Mouse (Mus musculus): ENCODE measurements around the gene Gm49395. TPM values are rescaled to one million over a fixed set of nuclear protein-coding genes. Genes with fewer than 3 reads are reported as not detected.

Gene Gm49395
- polyA plus RNA-seq, 1 experiment from 2014 or later, result 7.4 TPM

DNA sequence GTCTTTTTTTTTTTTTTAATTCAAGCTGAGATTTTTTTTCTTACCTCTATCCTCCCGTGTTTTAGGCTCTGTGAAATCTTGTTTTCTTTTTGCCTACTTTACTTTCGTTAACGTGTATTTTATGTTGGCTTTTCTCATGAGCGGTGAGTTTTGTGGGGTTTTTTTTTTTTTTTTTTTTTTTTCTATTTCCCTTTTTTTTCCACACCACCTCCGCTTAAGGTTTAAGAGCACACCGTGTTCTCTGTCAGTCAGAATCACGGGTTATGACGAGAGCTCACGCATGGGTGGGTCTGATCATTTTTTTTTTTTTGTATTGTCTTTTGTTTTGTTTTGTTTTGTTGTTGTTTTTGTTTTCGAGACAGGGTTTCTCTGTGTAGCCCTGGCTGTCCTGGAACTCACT is 103.6 kb downstream of the Gm49395 start:
- no peaks in the 10 kb centered on the region for H3K4me1 ChIP-seq (replicated peaks; ENCODE audit: control insufficient read depth, insufficient read depth, low read length)
- H3K9me3 ChIP-seq (ENCODE audit: control insufficient read depth), result no peaks in the 10 kb centered on the region
- H3K9ac ChIP-seq (ENCODE audit: low read depth, low read length), result no peak overlapping the region
- H3K27me3 ChIP-seq (replicated peaks; ENCODE audit: control insufficient read depth, insufficient read depth, low read length), result no peaks in the 10 kb centered on the region
- H3K36me3 ChIP-seq (ENCODE audit: control insufficient read depth, insufficient read depth), result no peaks in the 10 kb centered on the region
- no peak overlapping the region for H3K27ac ChIP-seq (ENCODE audit: low read depth, low read length)
- ATAC-seq, result no peak
- H3K4me2 ChIP-seq (replicated peaks; ENCODE audit: low read depth), result no peak overlapping the region
- H3K4me3 ChIP-seq (ENCODE audit: low read depth, low read length), result no peak overlapping the region
- TF ChIP-seq CTCF (IDR thresholded peaks at IDR 0.05; ENCODE audit: low read depth), result no peak
- 95% methylated on average over 10 of the region's 10 CpGs for WGBS

DNA sequence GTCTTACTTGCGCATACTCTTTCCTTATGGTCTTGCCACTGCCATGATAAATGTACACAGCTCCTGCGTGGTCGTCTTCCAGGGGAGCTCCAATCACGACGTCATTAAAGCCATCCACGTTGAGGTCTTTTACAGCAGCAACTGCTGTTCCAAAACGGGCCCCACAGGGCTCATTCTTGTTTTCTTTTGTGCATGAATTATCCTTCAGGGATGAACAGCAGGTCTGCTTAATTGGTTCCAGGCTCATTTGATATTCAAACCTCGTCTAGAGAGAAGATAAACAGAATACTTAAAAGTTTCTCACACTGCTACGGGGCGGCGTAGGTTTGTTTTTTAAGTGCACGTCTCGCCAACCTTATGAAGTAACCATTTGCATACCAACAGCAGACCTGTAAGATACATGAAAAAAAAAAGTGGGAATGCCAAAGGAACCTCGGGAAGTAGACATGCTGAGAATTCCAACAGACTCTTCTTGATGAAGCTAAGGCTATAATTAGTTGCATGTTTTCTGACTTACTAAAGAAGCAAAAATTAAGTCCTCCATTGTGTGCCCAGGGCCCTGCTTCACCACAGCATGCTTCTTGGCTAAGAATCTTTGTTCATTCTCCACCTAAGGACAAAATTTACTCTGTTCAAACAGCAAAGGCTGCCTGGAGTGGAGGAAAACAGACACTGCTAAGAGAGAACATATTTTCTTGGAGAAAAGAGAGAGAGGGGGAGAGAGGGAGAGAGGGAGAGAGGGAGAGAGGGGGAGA is 109.3 kb downstream of the Gm49395 start:
- H3K27ac ChIP-seq (ENCODE audit: low read depth, low read length), result no peak overlapping the region
- no peaks in the 10 kb centered on the region for H3K27me3 ChIP-seq (replicated peaks; ENCODE audit: control insufficient read depth, insufficient read depth, low read length)
- ATAC-seq, result no peak
- H3K4me3 ChIP-seq (ENCODE audit: low read depth, low read length), result no peak overlapping the region
- no peaks in the 10 kb centered on the region for H3K4me1 ChIP-seq (replicated peaks; ENCODE audit: control insufficient read depth, insufficient read depth, low read length)
- H3K9ac ChIP-seq (ENCODE audit: low read depth, low read length), result no peak overlapping the region
- H3K4me2 ChIP-seq (replicated peaks; ENCODE audit: low read depth), result no peak overlapping the region
- TF ChIP-seq CTCF (IDR thresholded peaks at IDR 0.05; ENCODE audit: low read depth), result no peak
- H3K36me3 ChIP-seq (ENCODE audit: control insufficient read depth, insufficient read depth), result peaks cover 4% of the 10 kb centered on the region; the same call in 1 of the 2 replicates
- WGBS, result 64% methylated on average over 14 of the region's 14 CpGs
- no peaks in the 10 kb centered on the region for H3K9me3 ChIP-seq (ENCODE audit: control insufficient read depth)

DNA sequence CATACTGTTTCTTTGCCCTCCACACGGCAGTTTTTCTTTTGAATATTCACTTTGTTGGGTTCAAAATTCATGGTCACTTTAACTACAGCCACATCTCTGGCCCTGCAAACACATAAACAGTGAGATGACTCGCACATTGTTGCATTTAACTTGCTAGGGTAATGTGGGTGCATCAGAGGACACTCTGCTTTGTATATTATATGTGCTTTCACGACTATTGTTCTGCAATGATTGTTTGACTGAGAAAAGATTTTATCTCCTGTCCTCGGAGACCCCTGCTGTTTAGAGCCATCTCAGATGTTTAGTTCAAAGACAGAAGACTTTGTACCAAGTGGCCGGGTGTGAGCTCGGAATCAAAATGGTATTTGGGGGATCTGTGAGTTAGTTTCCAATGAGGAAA is 114.1 kb downstream of the Gm49395 start:
- Histone ChIP-seq H3K27me3 (replicated peaks; ENCODE audit: control insufficient read depth, insufficient read depth, low read length) (no peaks in the 10 kb centered on the region), H3K4me2 (replicated peaks; ENCODE audit: low read depth) (no peak overlapping the region), H3K4me3 (ENCODE audit: low read depth, low read length) (no peak overlapping the region), H3K4me1 (replicated peaks; ENCODE audit: control insufficient read depth, insufficient read depth, low read length) (no peaks in the 10 kb centered on the region), H3K9me3 (ENCODE audit: control insufficient read depth) (no peaks in the 10 kb centered on the region), H3K27ac (ENCODE audit: low read depth, low read length) (no peak overlapping the region), H3K36me3 (ENCODE audit: control insufficient read depth, insufficient read depth) (peaks cover 11% of the 10 kb centered on the region), H3K9ac (ENCODE audit: low read depth, low read length) (no peak overlapping the region)
- ATAC-seq, result no peak
- TF ChIP-seq CTCF (IDR thresholded peaks at IDR 0.05; ENCODE audit: low read depth), result no peak
- WGBS, result 72% methylated on average over 6 of the region's 6 CpGs

DNA sequence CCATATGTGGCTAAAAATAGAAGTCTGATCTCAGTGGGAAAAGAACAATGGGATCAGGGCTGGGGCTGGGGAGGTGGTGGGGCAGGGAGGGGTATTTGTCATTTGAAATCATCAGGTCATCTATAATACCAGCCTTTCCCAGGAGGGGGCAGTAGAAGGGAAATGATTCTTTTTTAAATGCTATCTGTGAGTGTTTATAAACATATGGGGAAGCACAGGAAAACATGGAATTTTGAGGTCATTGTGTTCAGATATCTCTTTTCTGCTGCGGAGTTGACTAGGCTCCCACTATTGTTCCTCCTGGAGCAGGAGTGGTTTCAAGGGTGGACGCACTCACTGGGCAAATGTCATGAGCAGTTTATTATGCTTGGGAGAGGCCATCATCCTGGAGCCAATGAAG is 114.6 kb downstream of the Gm49395 start:
- no peaks in the 10 kb centered on the region for H3K4me1 ChIP-seq (replicated peaks; ENCODE audit: control insufficient read depth, insufficient read depth, low read length)
- no peak overlapping the region for H3K4me3 ChIP-seq (ENCODE audit: low read depth, low read length)
- no peak for ATAC-seq
- H3K4me2 ChIP-seq (replicated peaks; ENCODE audit: low read depth), result no peak overlapping the region
- H3K9me3 ChIP-seq (ENCODE audit: control insufficient read depth), result no peaks in the 10 kb centered on the region
- no peak overlapping the region for H3K9ac ChIP-seq (ENCODE audit: low read depth, low read length)
- peaks cover 11% of the 10 kb centered on the region for H3K36me3 ChIP-seq (ENCODE audit: control insufficient read depth, insufficient read depth)
- no peaks in the 10 kb centered on the region for H3K27me3 ChIP-seq (replicated peaks; ENCODE audit: control insufficient read depth, insufficient read depth, low read length)
- peak; percentile 59 for TF ChIP-seq CTCF (IDR thresholded peaks at IDR 0.05; ENCODE audit: low read depth)
- no peak overlapping the region for H3K27ac ChIP-seq (ENCODE audit: low read depth, low read length)
- WGBS, result 70% methylated on average over 2 of the region's 2 CpGs

Other genes starting within 250 kb of the Gm49395 start
- 4.3 and 4.8 TPM in 2 replicates for gene Itga2, start 169.8 kb downstream of the Gm49395 start, polyA plus RNA-seq (2015; fragmentation: Nextera tagmentation; extraction: Ambion mirVana)
- 4.8 and 5.3 TPM in 2 replicates for gene Pelo, start 11.7 kb downstream of the Gm49395 start, polyA plus RNA-seq (2015; fragmentation: Nextera tagmentation; extraction: Ambion mirVana)
- 12.8 and 14.2 TPM in 2 replicates for gene Itga1, start within 50 bp of the Gm49395 start, polyA plus RNA-seq (2015; fragmentation: Nextera tagmentation; extraction: Ambion mirVana)

Measured in intestine, postnatal 0 days (tissue).